15 mouse cellular contexts compared by ENCODE assay signal in the genomic region with DNA sequence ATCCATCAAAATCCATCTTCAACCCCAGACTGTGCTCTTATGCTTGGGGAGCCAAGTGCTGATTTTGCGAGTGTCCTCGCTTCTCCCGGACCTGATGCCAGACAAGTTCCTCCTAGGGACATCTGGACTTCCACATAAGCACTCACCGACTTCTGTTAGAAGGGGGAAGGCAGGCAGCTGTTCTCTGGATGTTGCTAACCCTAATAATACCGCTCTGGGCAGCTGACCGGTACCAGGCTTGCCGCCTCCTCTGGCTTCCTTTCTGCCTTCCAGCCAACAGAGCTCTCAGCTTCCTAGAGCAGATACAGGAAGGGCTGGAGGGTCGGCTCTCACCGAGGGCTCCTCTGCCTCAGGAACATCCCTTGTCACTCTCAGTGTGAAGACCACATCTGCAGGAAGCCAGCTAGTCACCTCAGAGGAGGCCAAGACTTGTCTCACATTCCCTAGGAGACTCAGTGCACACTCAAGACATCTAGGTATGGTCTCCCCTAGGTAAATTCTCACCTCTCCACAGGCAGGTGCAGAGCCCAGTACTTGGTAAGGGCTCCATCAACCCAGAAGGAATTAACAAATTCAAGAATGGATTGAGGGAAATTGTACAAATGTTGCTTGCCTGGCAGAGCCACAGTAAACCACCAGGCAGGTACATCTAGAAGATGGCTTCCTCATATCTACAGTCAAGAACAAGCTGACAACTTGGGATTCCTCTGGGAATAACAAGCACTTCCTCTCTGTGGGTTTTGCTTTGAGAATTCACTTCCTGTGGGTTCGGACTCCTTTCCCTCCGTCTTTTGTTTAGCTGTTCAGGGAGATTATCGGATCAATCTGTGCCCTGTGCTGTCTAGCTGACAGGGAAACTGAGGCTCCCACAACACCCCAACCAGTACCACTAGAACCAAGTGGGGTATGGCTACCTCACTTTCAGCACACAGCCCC. TPM values are rescaled to one million over a fixed set of nuclear protein-coding genes. Genes with fewer than 3 reads are reported as not detected.
DNase-seq lines count a peak whose midpoint lies in the region; ATAC-seq lines count a peak whose summit lies in the region.
"Had no signal": no experiment of that assay in that cellular context is flagged by ENCODE, and none has a peak within 500 bp of the region (broad histone marks: within the 10 kb centered on the region; RNA-seq: fewer than 3 reads in every experiment).

No protein-coding gene starts in this region.

- WGBS in kidney, embryonic 15.5 days, result 69% methylated on average over 12 of the region's 12 CpGs
- WGBS in heart, embryonic 16.5 days, result 55% methylated on average over 12 of the region's 12 CpGs

- no peak for DNase-seq in kidney, postnatal 10 days
- peak; percentile 42 to 44 for DNase-seq in right cerebral cortex, postnatal 10 days (ENCODE audit: low spot score in 2 of 2)
- no peak for DNase-seq in right cerebral cortex, adult 2 months (ENCODE audit: low spot score in 2 of 2)
- peak; percentile 19 for DNase-seq in telencephalon, adult 2 months (ENCODE audit: low read depth, low spot score)
- DNase-seq: cerebellum, postnatal 10 days had no signal

- H3K36me3 ChIP-seq in kidney, embryonic 15.5 days, result no peaks in the 10 kb centered on the region
- no peaks in the 10 kb centered on the region for H3K36me3 ChIP-seq in heart, embryonic 16.5 days (ENCODE audit: control insufficient read depth, insufficient read depth)

- H3K27me3 ChIP-seq in kidney, embryonic 15.5 days, result no peaks in the 10 kb centered on the region
- no peaks in the 10 kb centered on the region for H3K27me3 ChIP-seq in heart, embryonic 16.5 days (ENCODE audit: control insufficient read depth, insufficient read depth, low read length)

- H3K4me2 ChIP-seq in kidney, embryonic 15.5 days, result no peak overlapping the region
- no peak overlapping the region for H3K4me2 ChIP-seq in heart, embryonic 16.5 days (ENCODE audit: low read depth, low read length)

- peaks cover 57% of the 10 kb centered on the region for H3K4me1 ChIP-seq in kidney, embryonic 15.5 days
- peaks cover 50% of the 10 kb centered on the region for H3K4me1 ChIP-seq in heart, embryonic 16.5 days (ENCODE audit: control insufficient read depth, insufficient read depth, low read length)

- peak overlapping the region; percentile 14; the same call in 1 of the 2 replicates for H3K27ac ChIP-seq in kidney, embryonic 15.5 days
- 0 out of 2 replicates have a peak overlapping the region, but pooled peaks have one; percentile 6 for H3K27ac ChIP-seq in heart, embryonic 16.5 days (ENCODE audit: low read length)

- H3K9ac ChIP-seq in kidney, embryonic 15.5 days, result no peak overlapping the region
- no peak overlapping the region for H3K9ac ChIP-seq in heart, embryonic 16.5 days (ENCODE audit: low read length)

- no peak for ATAC-seq in kidney, embryonic 15.5 days (replicated peaks; ENCODE audit: low FRiP score)
- ATAC-seq in heart, embryonic 16.5 days (replicated peaks; ENCODE audit: extremely low read depth, insufficient read depth, low FRiP score), result no peak
- ATAC-seq in erythroid progenitor cell, adult 5-6 weeks (replicated peaks; ENCODE audit: low FRiP score, poor library complexity, severe bottlenecking), result no peak
- ATAC-seq: CD4-positive, CD25-positive, alpha-beta regulatory T cell, adult 4 months had no signal

- H3K9me3 ChIP-seq in kidney, embryonic 15.5 days (replicated peaks), result no peaks in the 10 kb centered on the region
- no peaks in the 10 kb centered on the region for H3K9me3 ChIP-seq in heart, embryonic 16.5 days (replicated peaks; ENCODE audit: control insufficient read depth, low read length)

- no peak overlapping the region for H3K4me3 ChIP-seq in kidney, embryonic 15.5 days (replicated peaks)
- no peak overlapping the region for H3K4me3 ChIP-seq in heart, embryonic 16.5 days (ENCODE audit: low read length)

RNA-seq across cellular contexts. Expression of gene Ggta1, which starts 13.1 kb away (rescaled TPM):
- 20.5 and 22.3 TPM in 2 replicates for polyA plus RNA-seq in kidney, embryonic 15.5 days (2015; fragmentation: Nextera tagmentation; extraction: Ambion mirVana)
- 28.6 and 30.9 TPM in 2 replicates for polyA plus RNA-seq in heart, embryonic 16.5 days (2015; fragmentation: Nextera tagmentation; extraction: Ambion mirVana)
- total RNA-seq in erythroid progenitor cell, adult 5-6 weeks (2015; ENCODE audit: low replicate concordance), result 12.2 and 14.4 TPM in 2 replicates
- 6.2 and 6.8 TPM in 2 replicates for total RNA-seq in erythroid progenitor cell, adult 5-6 weeks (2017; ENCODE audit: low replicate concordance)

RNA-seq across cellular contexts. Expression of gene 4930402F06Rik, which starts 53.0 kb away (rescaled TPM):
- polyA plus RNA-seq in kidney, embryonic 15.5 days (2015; fragmentation: Nextera tagmentation; extraction: Ambion mirVana), result not detected in 2 replicates
- not detected in 2 replicates for polyA plus RNA-seq in heart, embryonic 16.5 days (2015; fragmentation: Nextera tagmentation; extraction: Ambion mirVana)
- total RNA-seq in erythroid progenitor cell, adult 5-6 weeks (2015; ENCODE audit: low replicate concordance), result not detected in 2 replicates
- total RNA-seq in erythroid progenitor cell, adult 5-6 weeks (2017; ENCODE audit: low replicate concordance), result not detected in 2 replicates
- total RNA-seq: heart, adult 18-20 months; layer of hippocampus, postnatal 14 days had no signal
- polyA plus RNA-seq: brain, embryonic 14.5 days; CD4-positive, CD25-positive, alpha-beta regulatory T cell, adult 4 months; kidney, embryonic 14.5 days; limb, embryonic 11.5 days; neural tube, embryonic 11.5 days had no signal

Comparison
In these comparisons a context has a peak if more than half of its experiments do, and no peak if none do; other contexts are left out.
1. DNase-seq: peak in right cerebral cortex, postnatal 10 days (2 of 2) and telencephalon, adult 2 months (single experiment); none in kidney, postnatal 10 days (single experiment) and right cerebral cortex, adult 2 months (0 of 2).